Mouse (Mus musculus) kidney, postnatal 14 days (tissue): ENCODE measurements around the gene Rbms3.
A peak's percentile ranks its signal among the peaks of the same experiment; 100 is the strongest.

Experiments used
- DNase-seq: peaks from one replicate; pipeline ENCODE4 v3.0.0; 2022; ENCODE audit warnings: mixed read lengths

Rbms3 gene

GRCm38 (mm10) chr9:116967317-116967716, 662.4 kb downstream of the Rbms3 start:
- no peak for DNase-seq

- no peak for DNase-seq
These were observed 664.0 kb downstream of the Rbms3 start for GRCm38 (mm10) chr9:116965691-116966090.

- DNase-seq = no peak
These were observed 673.6 kb downstream of the Rbms3 start for GRCm38 (mm10) chr9:116956156-116956555.

GRCm38 (mm10) chr9:116948211-116948610, 681.5 kb downstream of the Rbms3 start:
- DNase-seq = no peak

GRCm38 (mm10) chr9:116947369-116947768, 682.3 kb downstream of the Rbms3 start:
- no peak for DNase-seq

GRCm38 (mm10) chr9:116946787-116947186, 682.9 kb downstream of the Rbms3 start:
- no peak for DNase-seq

GRCm38 (mm10) chr9:116945689-116946088, 684.0 kb downstream of the Rbms3 start:
- no peak for DNase-seq

GRCm38 (mm10) chr9:116943902-116944301, 685.8 kb downstream of the Rbms3 start:
- DNase-seq = no peak

- DNase-seq = no peak
These were observed 688.6 kb downstream of the Rbms3 start for GRCm38 (mm10) chr9:116941116-116941515.

GRCm38 (mm10) chr9:116940693-116941092, 689.0 kb downstream of the Rbms3 start:
- no peak for DNase-seq

- DNase-seq = no peak
These were observed 701.4 kb downstream of the Rbms3 start for GRCm38 (mm10) chr9:116928338-116928737.

GRCm38 (mm10) chr9:116923151-116923550, 706.6 kb downstream of the Rbms3 start:
- no peak for DNase-seq

- no peak for DNase-seq
These were observed 707.2 kb downstream of the Rbms3 start for GRCm38 (mm10) chr9:116922561-116922960.

- no peak for DNase-seq
These were observed 710.2 kb downstream of the Rbms3 start for GRCm38 (mm10) chr9:116919441-116920019.

GRCm38 (mm10) chr9:116912493-116912847, 717.2 kb downstream of the Rbms3 start:
- no peak for DNase-seq

GRCm38 (mm10) chr9:116911781-116912492, 717.8 kb downstream of the Rbms3 start:
- peak; percentile 39 for DNase-seq

GRCm38 (mm10) chr9:116909511-116909910, 720.2 kb downstream of the Rbms3 start:
- no peak for DNase-seq

GRCm38 (mm10) chr9:116906955-116907354, 722.8 kb downstream of the Rbms3 start:
- no peak for DNase-seq

- DNase-seq = no peak
These were observed 724.1 kb downstream of the Rbms3 start for GRCm38 (mm10) chr9:116905646-116906045.

GRCm38 (mm10) chr9:116903304-116903993, 726.3 kb downstream of the Rbms3 start:
- no peak for DNase-seq

GRCm38 (mm10) chr9:116899403-116899802, 730.3 kb downstream of the Rbms3 start:
- no peak for DNase-seq

GRCm38 (mm10) chr9:116886973-116887680, 742.6 kb downstream of the Rbms3 start:
- DNase-seq = no peak

- DNase-seq = no peak
These were observed 744.1 kb downstream of the Rbms3 start for GRCm38 (mm10) chr9:116885617-116886016.
